Mouse (Mus musculus): Measurements from ENCODE around the gene Ston1. TPM values are rescaled to one million over a fixed set of nuclear protein-coding genes. Genes with fewer than 3 reads are reported as not detected.

Ston1 gene
- polyA plus RNA-seq, 1 experiment from 2014 or later = 8.6 TPM

GRCm38 (mm10) chr17:88563611-88564010 is 33.9 kb upstream of the Ston1 start:
- no peaks in the 10 kb centered on the region for H3K9me3 ChIP-seq
- no peak overlapping the region for H3K27ac ChIP-seq
- no peaks in the 10 kb centered on the region for H3K4me1 ChIP-seq
- 79% methylated on average over 3 of the region's 3 CpGs for WGBS
- H3K4me2 ChIP-seq = no peak overlapping the region
- no peak overlapping the region for H3K4me3 ChIP-seq
- peaks cover 45% of the 10 kb centered on the region for H3K36me3 ChIP-seq
- H3K9ac ChIP-seq = no peak overlapping the region
- ATAC-seq (ENCODE audit: insufficient number of reproducible peaks, low FRiP score, low TSS enrichment, low read depth) = no peak
- no peaks in the 10 kb centered on the region for H3K27me3 ChIP-seq

- Histone ChIP-seq H3K4me3 (no peak overlapping the region), H3K9me3 (no peaks in the 10 kb centered on the region), H3K9ac (no peak overlapping the region), H3K4me2 (no peak overlapping the region), H3K27ac (no peak overlapping the region), H3K36me3 (peaks cover 62% of the 10 kb centered on the region), H3K4me1 (no peaks in the 10 kb centered on the region), H3K27me3 (no peaks in the 10 kb centered on the region)
- no peak for ATAC-seq (ENCODE audit: insufficient number of reproducible peaks, low FRiP score, low TSS enrichment, low read depth)
- 90% methylated on average over 10 of the region's 10 CpGs for WGBS
These were observed 27.5 kb upstream of the Ston1 start for GRCm38 (mm10) chr17:88569807-88570540.

- Histone ChIP-seq H3K4me3 (no peak overlapping the region), H3K27ac (no peak overlapping the region), H3K9me3 (no peaks in the 10 kb centered on the region), H3K27me3 (no peaks in the 10 kb centered on the region), H3K36me3 (peaks cover 65% of the 10 kb centered on the region), H3K4me1 (no peaks in the 10 kb centered on the region), H3K4me2 (no peak overlapping the region), H3K9ac (no peak overlapping the region)
- WGBS = 82% methylated on average over 11 of the region's 11 CpGs
- ATAC-seq (ENCODE audit: insufficient number of reproducible peaks, low FRiP score, low TSS enrichment, low read depth) = no peak
These were observed 26.7 kb upstream of the Ston1 start for GRCm38 (mm10) chr17:88570784-88571183.

- no peak for ATAC-seq (ENCODE audit: insufficient number of reproducible peaks, low FRiP score, low TSS enrichment, low read depth)
- Histone ChIP-seq H3K4me1 (no peaks in the 10 kb centered on the region), H3K36me3 (peaks cover 67% of the 10 kb centered on the region), H3K27me3 (no peaks in the 10 kb centered on the region), H3K9me3 (no peaks in the 10 kb centered on the region), H3K27ac (no peak overlapping the region), H3K9ac (no peak overlapping the region), H3K4me3 (no peak overlapping the region), H3K4me2 (no peak overlapping the region)
- WGBS = 72% methylated on average over 5 of the region's 5 CpGs
These were observed 22.7 kb upstream of the Ston1 start for GRCm38 (mm10) chr17:88574811-88575210.

GRCm38 (mm10) chr17:88578522-88579242 is 18.8 kb upstream of the Ston1 start:
- H3K36me3 ChIP-seq = peaks cover 59% of the 10 kb centered on the region
- no peak for ATAC-seq (ENCODE audit: insufficient number of reproducible peaks, low FRiP score, low TSS enrichment, low read depth)
- no peak overlapping the region for H3K9ac ChIP-seq
- H3K9me3 ChIP-seq = no peaks in the 10 kb centered on the region
- H3K4me3 ChIP-seq = no peak overlapping the region
- H3K4me1 ChIP-seq = no peaks in the 10 kb centered on the region
- H3K27me3 ChIP-seq = no peaks in the 10 kb centered on the region
- 82% methylated on average over 20 of the region's 20 CpGs for WGBS
- H3K4me2 ChIP-seq = no peak overlapping the region
- no peak overlapping the region for H3K27ac ChIP-seq

GRCm38 (mm10) chr17:88580556-88580955 is 16.9 kb upstream of the Ston1 start:
- Histone ChIP-seq H3K27ac (no peak overlapping the region), H3K9me3 (no peaks in the 10 kb centered on the region), H3K27me3 (no peaks in the 10 kb centered on the region), H3K4me1 (no peaks in the 10 kb centered on the region), H3K36me3 (peaks cover 69% of the 10 kb centered on the region), H3K4me3 (no peak overlapping the region), H3K9ac (no peak overlapping the region), H3K4me2 (no peak overlapping the region)
- WGBS = 85% methylated on average over 6 of the region's 6 CpGs
- no peak for ATAC-seq (ENCODE audit: insufficient number of reproducible peaks, low FRiP score, low TSS enrichment, low read depth)

GRCm38 (mm10) chr17:88581511-88582021 is 15.9 kb upstream of the Ston1 start:
- H3K27ac ChIP-seq = no peak overlapping the region
- no peaks in the 10 kb centered on the region for H3K9me3 ChIP-seq
- no peaks in the 10 kb centered on the region for H3K27me3 ChIP-seq
- ATAC-seq (ENCODE audit: insufficient number of reproducible peaks, low FRiP score, low TSS enrichment, low read depth) = no peak
- H3K36me3 ChIP-seq = peaks cover 69% of the 10 kb centered on the region
- no peak overlapping the region for H3K4me2 ChIP-seq
- no peaks in the 10 kb centered on the region for H3K4me1 ChIP-seq
- WGBS = 72% methylated on average over 6 of the region's 6 CpGs
- H3K9ac ChIP-seq = no peak overlapping the region
- H3K4me3 ChIP-seq = no peak overlapping the region

- H3K36me3 ChIP-seq = peaks cover 71% of the 10 kb centered on the region
- no peak overlapping the region for H3K4me2 ChIP-seq
- no peak overlapping the region for H3K9ac ChIP-seq
- no peak overlapping the region for H3K27ac ChIP-seq
- 64% methylated on average over 11 of the region's 11 CpGs for WGBS
- no peaks in the 10 kb centered on the region for H3K9me3 ChIP-seq
- H3K27me3 ChIP-seq = no peaks in the 10 kb centered on the region
- no peak for ATAC-seq (ENCODE audit: insufficient number of reproducible peaks, low FRiP score, low TSS enrichment, low read depth)
- H3K4me1 ChIP-seq = no peaks in the 10 kb centered on the region
- H3K4me3 ChIP-seq = no peak overlapping the region
These were observed 14.5 kb upstream of the Ston1 start for GRCm38 (mm10) chr17:88582999-88583398.

- no peak for ATAC-seq (ENCODE audit: insufficient number of reproducible peaks, low FRiP score, low TSS enrichment, low read depth)
- Histone ChIP-seq H3K4me3 (no peak overlapping the region), H3K9me3 (no peaks in the 10 kb centered on the region), H3K27me3 (no peaks in the 10 kb centered on the region), H3K27ac (no peak overlapping the region), H3K36me3 (peaks cover 72% of the 10 kb centered on the region), H3K9ac (no peak overlapping the region), H3K4me2 (no peak overlapping the region), H3K4me1 (no peaks in the 10 kb centered on the region)
- 64% methylated on average over 8 of the region's 8 CpGs for WGBS
These were observed 14.1 kb upstream of the Ston1 start for GRCm38 (mm10) chr17:88583411-88583810.

- peaks cover 57% of the 10 kb centered on the region for H3K36me3 ChIP-seq
- no peak overlapping the region for H3K9ac ChIP-seq
- no peaks in the 10 kb centered on the region for H3K9me3 ChIP-seq
- ATAC-seq (ENCODE audit: insufficient number of reproducible peaks, low FRiP score, low TSS enrichment, low read depth) = no peak
- H3K27me3 ChIP-seq = no peaks in the 10 kb centered on the region
- H3K4me2 ChIP-seq = no peak overlapping the region
- H3K4me1 ChIP-seq = no peaks in the 10 kb centered on the region
- 84% methylated on average over 15 of the region's 15 CpGs for WGBS
- no peak overlapping the region for H3K4me3 ChIP-seq
- H3K27ac ChIP-seq = no peak overlapping the region
These were observed 10.1 kb upstream of the Ston1 start for GRCm38 (mm10) chr17:88587371-88587770.

- Histone ChIP-seq H3K27me3 (no peaks in the 10 kb centered on the region), H3K36me3 (peaks cover 51% of the 10 kb centered on the region), H3K4me3 (no peak overlapping the region), H3K4me1 (no peaks in the 10 kb centered on the region), H3K9me3 (no peaks in the 10 kb centered on the region), H3K4me2 (no peak overlapping the region), H3K27ac (no peak overlapping the region), H3K9ac (no peak overlapping the region)
- 93% methylated on average over 8 of the region's 8 CpGs for WGBS
- no peak for ATAC-seq (ENCODE audit: insufficient number of reproducible peaks, low FRiP score, low TSS enrichment, low read depth)
These were observed 9.3 kb upstream of the Ston1 start for GRCm38 (mm10) chr17:88588228-88588627.

- Histone ChIP-seq H3K4me3 (no peak overlapping the region), H3K4me1 (no peaks in the 10 kb centered on the region), H3K27ac (no peak overlapping the region), H3K36me3 (peaks cover 33% of the 10 kb centered on the region), H3K4me2 (no peak overlapping the region), H3K27me3 (no peaks in the 10 kb centered on the region), H3K9ac (no peak overlapping the region), H3K9me3 (no peaks in the 10 kb centered on the region)
- ATAC-seq (ENCODE audit: insufficient number of reproducible peaks, low FRiP score, low TSS enrichment, low read depth) = no peak
- 71% methylated on average over 6 of the region's 6 CpGs for WGBS
These were observed 7.2 kb upstream of the Ston1 start for GRCm38 (mm10) chr17:88590251-88590650.

Data from limb, embryonic 15.5 days (tissue).